Mouse (Mus musculus) ovary, postnatal 36 days (tissue): ENCODE results near the gene Fam50a.

ENCODE experiments used
- DNase-seq: peaks from one replicate; pipeline ENCODE4 v3.0.0; 2022; ENCODE audit warnings: low spot score, mixed read lengths

The Fam50a gene

DNA sequence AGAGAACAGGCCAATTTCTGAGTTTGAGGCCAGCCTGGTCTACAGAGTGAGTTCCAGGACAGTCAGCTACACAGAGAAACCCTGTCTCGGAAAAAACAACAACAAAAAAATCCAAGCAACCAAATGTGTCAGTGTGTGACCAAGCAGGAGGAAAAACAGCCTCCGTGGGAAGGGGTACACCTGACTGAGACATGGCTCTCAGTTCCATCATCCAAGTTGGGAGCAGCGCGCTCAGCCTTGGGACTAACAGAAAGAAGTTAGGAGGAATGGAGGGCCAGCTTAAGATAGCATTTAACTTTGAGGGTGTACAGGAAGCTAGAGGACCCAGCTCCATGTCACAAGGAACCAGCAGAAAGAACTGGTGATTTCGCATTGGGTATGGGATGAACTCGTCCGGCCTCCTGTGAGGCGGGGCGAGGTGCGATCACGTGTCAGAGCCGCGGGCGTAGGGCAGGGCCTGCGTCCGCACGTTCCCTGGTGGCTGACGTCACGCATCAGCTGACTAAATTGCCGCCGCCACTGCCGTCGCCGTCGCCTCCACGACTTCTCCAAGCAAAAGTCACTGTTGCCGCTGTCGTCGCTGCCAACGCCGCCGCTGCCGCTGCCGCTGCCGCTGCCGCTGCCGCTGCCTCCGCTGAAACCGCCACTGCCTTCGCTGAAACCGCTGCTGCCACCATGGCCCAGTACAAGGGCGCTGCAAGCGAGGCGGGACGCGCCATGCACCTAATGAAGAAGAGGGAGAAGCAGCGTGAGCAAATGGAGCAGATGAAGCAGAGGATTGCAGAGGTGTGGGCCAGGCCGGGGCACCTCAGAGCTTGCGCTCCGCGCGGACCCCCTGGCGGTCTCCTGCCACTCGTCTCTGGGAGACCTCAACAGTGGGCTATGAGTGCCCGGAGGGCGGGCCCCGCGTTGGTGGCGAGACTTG is at the start of gene Fam50a:
Gene Fam50a (plus strand): TSS at position 494 of the 925 bp plus-strand sequence.
- peak; percentile 82 for DNase-seq

DNA sequence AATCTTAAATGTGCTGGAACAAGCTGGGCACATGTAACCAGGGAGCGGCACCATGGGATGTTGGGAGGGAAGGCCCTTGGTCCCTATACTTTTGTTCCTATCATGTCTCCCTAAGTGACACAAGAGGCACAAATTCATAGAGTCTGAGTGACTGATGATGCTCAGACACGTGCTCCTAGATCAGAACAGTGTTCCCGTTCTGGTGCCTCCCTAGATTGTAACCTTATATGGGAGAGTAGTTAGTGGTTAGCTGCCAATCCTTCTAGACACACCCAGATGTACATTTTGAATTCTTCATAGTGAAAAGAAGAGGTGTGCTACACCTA is 43.1 kb upstream of the Fam50a start:
- DNase-seq = no peak

DNA sequence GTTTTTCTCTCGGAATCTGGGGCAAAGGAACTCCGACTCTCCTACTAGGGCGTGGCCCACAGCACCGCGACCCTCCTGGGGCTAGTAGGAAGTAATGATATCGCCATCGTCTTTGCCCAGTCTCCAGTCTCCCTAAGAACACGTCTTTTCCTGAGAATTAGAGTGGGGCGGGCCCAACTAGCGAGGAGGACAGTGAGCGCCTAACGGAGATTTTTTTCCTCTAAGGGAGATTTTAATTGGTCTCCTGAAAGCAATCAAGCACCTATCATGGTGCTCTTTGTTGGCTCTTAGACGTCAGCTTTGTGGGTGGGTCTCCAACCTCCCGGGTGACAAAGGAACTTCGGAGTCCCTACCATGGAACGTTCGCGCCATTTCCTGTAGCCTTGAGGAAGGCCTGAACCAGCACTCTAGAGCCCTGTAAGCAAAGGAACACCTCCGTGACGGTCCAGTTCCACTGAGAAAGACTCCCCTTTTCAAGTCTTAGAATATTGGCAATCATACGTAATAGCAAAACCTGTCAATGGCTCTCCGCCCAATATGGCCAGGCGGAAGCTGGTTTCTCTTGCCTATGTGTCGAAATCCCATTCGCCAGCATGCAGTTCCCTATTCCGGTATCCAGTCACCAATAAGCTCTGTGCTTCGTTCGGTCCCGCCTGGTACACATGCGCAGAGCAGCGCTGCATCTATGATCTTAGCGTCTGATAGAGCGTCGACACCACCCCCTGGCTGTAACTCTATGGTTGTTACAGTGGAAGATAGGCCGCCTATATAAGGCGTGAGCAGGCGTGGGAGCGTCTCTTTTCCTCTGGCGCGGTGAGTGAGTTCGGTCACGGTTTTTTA is 42.6 kb upstream of the Fam50a start, which contains the start of gene Rpl10:
Gene Rpl10 (plus strand): TSS at position 751 of the 840 bp plus-strand sequence.
- DNase-seq = peak; percentile 83

DNA sequence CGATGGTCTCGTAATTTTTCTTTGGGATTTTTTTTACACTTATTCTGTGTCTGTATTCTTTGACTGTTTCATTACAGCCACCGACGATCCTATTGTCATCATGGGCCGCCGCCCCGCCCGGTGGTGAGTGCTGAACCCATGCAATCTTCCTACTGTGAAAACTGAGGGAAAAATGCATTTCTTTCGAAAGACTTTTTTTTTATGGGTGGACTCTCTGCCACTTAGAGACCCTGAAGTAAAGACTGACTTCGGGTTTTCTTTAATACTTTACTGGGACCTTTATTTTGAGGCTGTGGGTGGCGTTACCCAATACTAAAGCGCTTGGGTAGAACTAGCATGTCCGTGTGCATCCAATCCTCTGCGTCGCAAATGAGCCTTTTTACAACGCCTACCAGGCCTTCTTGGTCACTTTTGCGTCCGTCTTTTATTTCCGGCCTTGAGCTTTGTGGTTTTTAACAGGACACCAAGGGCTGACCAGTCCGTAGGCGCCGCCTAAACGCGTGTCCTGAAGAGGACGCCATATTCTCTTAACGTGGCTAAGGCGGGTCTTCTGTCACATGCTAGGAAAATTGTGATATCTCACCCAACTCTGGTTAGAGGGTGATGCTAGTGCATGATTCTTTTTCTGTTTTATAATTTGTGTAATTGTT is 41.8 kb upstream of the Fam50a start:
- peak; percentile 16 for DNase-seq

DNA sequence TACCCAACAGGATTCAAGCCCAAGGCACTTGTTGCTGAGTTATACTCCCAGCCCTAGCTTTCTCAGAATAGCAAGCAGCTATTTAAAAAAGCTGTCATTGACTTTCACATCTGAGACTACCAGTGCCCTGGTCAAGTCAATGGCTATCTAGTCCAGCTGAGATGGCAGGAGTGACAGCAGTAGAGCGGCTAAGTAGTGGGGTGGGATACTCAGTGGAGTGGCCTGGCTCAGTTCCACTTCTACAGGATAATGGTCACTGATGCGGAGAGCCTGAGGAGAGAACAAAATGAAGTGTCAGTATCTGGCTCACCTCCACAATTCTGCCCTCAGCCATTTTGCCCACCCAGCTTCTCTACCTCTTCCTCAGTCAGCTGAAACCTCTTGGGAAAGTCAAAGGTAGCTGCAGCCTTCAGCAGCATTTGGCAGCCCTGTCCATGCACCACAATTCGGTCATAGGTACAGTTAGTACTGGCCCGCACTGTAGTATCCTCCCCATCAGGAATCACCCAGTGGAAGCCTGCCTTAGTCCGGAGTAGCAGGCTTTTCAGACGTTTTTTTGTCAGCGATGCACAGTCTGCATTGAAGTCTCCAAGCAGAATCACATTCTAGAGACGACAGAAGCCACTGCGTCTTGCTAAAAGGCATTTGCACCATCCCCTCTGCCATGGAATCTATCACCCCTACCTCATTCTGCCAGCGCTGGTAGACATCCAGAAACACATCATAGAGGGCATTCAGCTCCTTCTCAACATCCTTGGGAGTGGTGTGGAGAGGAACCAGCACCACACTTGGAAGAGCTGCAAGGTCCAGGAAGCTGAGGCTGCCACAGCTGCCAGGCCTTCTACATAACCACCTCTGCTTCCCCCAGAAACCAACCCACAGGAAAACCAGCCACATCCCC is 39.2 kb upstream of the Fam50a start:
- no peak for DNase-seq

DNA sequence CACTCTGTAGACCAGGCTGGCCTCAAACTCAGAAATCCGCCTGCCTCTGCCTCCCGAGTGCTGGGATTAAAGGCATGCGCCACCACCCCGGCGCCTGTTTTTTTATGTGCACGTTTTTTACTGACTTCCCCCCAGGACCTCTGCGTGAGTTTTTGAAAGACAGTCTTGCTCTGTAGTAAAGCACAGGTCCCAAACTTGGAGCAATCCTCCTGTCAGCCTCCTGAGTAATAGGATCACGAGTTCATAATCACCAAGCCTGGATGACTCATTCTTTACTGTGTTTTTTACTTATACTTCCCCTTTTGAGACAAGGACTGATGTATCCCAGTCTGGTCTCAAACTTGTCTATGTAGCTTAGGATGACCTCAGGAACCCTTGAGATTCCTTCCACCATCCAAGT is 34.9 kb upstream of the Fam50a start:
- DNase-seq = no peak

DNA sequence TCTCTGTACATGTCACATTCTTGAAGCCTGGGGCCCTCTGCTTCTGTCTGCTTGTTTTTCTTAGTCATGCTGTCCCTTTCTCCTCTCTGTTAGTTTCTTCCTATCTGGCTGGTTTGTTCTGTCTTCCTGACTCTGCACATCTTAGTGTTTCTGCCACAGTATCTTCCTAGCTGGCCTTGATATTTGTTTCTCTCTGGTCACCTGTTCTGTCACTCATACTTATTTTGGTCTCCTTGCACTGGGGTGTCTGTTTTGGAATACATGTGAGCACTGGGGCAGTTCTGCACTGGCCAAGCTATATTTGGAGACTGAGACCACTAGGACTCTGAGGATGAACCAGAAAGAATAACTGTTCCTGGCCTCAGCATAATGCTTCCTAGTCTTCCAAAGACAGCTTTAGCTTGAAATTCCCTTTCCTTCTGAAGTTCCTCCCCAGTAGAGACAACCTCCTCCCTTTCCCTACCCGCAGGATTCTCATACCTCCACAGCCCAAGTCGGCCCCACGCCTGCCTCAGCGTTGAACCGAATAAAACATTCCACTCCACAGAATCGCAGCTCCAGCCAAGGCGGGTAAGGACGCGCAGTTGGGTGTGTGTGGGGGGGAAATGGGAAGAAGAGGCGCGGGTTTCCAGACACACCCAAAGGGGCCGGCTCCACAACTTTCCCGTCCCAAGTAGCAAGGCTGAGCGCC is 31.6 kb upstream of the Fam50a start:
- DNase-seq = no peak

DNA sequence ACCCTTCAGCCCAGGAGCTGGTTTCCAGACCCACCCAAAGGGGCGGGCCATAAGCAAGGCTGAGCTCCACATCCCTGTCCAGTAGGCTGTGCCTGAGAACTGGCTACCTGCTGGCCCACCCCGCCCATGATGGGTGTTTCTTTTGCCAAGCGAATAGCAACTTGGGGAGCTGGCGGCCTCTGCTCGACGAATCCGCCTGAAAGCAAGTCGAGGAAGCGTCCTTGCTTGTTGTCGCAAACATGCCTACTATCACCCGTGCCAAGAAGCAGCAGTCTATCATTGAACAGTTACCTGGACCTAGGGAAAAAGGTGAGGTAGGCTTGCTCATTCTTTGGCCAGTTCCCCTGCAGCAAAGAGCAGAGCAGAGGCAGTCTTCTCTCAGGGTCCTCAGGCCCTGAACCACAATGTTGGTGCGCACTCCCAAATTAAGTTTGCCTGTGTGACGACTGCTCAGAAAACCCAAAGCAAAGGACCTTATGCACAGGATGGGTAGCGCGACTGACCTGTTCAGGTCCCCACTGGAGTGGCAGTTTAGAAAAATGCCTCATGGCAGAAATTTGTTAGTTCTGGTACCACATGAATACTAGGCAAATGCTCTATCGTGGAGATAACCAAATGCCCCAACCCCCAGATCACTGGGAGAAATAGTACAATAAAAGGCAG is 31.0 kb upstream of the Fam50a start, which contains the start of the genes Taz and Dnase1l1:
Gene Taz (plus strand): TSS at position 181 of the 663 bp plus-strand sequence.
Gene Dnase1l1 (minus strand): TSS at position 606 of the 663 bp plus-strand sequence.
- peak; percentile 79 for DNase-seq

DNA sequence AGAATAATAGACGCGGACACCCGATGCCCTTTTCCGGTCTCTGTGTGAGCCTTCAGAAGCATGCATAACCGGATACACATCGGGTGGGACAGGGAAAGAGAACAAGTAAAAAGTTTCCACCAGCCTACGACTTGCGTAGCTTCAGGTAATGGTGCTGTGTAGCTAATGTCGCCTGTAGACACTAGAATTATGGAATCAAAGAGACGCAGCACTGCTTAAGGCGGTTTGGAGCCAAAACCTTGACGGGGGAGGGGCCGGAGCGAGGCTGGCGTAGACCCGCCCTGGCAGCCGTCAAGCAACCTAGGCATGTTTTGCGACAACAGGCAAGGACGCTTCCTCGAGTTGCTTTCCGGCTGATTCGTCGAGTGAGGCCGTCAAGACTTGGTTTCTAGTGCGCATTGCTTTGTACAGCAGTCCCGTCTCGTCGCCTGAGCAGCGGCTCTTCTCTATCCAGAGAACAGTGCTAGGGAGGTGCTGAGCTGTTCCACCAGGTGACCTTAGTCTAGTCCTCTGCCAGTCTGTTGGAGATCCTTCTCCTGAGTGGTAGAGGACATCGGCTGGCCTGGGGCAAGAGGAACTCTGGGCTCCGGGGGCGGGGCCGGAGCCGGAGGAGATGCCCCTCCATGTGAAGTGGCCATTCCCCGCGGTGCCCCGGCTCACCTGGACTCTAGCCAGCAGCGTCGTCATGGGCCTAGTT is 30.3 kb upstream of the Fam50a start:
- peak; percentile 80 for DNase-seq

DNA sequence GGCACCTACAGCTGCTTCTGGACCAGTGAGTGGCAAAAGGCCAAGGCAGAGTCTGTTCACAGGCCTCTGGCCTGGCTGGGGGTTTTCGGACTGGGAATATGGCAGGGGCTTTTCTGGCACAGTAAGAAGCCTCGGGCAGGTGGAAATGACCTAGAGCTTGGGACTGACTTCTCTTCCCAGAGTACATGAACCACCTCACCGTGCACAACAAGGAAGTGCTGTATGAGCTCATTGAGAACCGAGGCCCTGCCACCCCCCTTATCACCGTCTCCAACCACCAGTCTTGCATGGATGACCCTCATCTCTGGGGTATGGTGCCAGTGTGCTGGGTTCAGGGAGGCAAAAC is 29.8 kb upstream of the Fam50a start:
- DNase-seq = no peak

DNA sequence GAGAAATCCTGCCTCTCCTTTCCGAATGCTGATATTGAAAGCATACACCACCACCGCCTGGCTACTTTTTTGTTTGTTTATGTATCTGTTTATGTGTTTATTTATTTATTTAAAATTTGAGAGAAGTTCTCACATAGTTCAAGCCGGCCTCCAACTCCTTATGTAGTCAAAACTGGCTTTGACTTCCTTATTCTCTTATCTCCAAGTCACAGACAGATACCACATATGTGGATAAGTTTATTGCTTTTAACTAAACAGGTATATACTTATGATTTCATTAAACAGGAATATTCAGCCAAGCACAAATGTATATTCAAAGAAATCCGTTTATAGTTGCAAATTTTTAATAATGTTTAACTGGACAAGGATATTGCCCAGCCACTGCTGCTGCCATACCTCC is 19.4 kb upstream of the Fam50a start:
- DNase-seq = no peak

DNA sequence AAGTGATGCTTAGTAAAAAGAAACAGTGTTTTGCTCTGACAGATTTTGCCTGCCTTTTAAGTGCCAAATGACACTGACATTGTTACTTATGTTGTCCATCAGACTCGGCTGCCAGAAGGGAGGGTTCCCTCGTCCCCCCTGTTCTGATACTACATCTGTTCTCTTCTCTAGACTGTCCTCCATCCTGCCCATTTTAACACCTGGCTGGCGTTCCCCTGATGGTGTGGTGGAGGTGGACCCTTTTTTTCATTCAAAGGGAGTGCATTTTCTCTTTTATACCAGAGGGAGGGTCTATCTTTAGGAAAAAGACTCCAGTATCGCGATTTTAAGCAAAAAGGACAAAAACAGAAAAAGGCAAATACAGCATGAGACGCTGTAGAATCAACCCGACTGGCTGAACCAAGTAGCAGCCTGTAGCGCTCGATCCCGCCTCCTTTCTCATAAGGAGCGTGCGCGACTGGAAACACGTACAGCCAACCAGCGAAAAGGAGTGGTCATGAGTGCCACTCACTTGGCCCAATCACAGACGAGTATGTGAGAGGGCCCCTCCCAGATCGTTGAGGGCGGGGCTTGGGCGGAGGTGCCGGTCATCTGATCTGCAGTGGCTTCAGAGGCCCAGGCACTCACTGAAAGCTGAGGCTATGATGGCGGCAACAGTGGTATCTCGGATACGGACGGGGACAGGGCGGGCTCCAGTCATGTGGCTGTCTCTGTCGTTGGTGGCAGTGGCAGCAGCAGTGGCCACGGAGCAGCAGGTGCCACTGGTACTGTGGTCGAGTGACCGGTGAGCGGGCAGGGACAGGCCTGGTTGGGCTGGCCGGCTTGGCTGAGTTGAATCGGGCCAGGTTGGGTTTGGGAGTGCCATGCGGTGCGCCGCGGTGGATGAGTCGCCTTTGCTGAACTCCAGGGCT is 16.0 kb upstream of the Fam50a start, which contains the start of gene Atp6ap1:
Gene Atp6ap1 (plus strand): TSS at position 560 of the 911 bp plus-strand sequence.
- DNase-seq = peak; percentile 90

DNA sequence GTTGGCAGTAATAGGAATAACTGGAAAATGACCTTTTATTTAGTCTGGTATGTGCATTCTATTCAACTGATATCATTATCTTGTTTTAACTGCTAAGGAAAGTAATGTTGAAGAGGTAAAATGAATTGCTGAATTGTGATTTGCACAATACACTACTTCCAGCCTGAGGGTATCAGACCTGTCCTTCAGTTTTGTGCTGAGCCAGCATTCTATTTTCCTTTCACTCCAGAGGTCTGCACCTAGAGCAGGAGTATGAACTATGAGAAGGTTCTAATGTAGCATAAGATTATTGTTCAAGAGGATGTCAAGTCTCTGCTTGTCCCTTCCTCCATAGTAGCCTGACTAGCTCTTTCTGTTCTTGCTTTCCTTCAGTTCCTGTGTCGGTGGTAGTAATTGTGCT is 14.5 kb upstream of the Fam50a start:
- no peak for DNase-seq

DNA sequence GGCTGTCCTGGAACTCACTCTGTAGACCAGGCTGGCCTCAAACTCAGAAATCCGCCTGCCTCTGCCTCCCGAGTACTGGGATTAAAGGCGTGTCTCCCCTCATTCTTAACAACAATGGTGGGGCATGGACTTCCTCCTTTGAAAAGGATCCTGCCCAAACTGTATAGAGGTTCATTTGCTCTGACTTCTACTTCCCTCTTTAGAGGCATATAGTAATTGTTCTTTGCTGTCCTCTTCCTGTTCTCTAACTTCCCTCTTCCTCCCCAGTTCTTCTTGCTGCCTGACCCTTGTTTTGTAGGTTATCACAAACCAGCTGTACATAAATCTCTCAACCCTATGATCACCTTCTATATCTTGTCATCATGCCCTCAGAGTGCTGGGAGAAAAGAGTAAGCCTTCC is 13.1 kb upstream of the Fam50a start:
- no peak for DNase-seq

DNA sequence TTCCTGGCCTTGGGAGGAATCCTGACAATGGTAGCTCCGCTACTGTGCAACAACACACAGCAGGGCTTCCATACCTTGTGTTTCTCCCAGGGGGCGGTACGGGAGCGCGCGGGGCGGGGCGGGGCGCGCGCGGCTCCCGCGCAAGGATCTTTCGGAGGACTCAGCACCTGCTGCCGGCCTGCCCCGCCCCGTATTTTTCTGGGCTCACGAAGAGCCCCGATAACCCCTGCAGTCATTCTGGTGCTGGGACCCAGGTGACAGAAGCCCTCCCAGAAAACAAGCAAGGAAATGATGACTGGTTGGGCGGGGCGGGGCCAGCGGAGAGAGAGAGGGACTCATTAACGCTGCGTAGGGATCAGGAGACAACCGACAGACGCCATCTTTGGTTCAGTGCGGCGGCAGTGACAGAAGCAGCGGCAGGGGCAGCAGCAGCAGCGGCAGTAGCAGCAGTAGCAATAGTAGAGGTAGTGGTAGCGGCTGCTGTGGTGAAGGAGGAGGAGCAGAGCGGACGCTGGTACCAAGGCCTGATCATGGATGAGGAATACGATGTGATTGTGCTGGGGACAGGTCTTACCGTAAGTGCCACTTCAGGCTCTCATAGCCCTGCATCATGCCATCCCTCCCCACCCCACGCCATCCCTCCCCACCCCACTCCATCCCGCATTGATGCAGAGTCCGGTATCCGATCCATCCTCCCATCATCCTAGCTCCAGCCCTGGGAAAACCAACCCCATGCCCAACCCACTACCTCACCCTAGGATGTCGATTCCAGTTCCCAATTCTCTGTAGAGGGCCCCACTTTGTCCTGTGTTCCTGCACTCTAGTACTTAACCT is 7.7 kb upstream of the Fam50a start, which contains the start of gene Gdi1:
Gene Gdi1 (plus strand): TSS at position 132 of the 834 bp plus-strand sequence.
- DNase-seq = peak; percentile 69

DNA sequence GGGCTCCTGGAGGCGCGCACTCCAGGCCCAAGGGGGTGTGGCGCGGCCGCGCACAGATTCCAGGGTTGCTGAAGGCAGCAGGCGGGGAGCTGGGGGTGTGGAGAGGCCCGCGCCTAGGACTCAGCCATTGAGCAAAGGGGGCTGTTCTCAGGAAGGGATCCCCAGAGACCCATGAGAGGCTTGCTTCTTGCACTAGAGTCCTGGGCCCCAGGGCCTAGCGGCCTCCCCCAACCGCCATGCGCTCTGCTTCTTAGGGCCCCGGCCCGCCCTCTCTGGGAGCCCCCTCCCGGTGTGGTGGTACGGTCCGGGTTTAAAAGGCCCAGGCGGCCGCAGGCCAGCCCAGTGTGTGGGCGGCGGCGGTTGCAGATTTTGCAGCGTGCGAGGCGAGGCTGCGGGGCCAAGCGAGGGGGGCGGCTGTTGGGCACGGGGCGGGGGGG is 15.9 kb downstream of the Fam50a start, which contains the start of gene Plxna3:
Gene Plxna3 (plus strand): TSS at position 342 of the 437 bp plus-strand sequence.
- peak; percentile 79 for DNase-seq

DNA sequence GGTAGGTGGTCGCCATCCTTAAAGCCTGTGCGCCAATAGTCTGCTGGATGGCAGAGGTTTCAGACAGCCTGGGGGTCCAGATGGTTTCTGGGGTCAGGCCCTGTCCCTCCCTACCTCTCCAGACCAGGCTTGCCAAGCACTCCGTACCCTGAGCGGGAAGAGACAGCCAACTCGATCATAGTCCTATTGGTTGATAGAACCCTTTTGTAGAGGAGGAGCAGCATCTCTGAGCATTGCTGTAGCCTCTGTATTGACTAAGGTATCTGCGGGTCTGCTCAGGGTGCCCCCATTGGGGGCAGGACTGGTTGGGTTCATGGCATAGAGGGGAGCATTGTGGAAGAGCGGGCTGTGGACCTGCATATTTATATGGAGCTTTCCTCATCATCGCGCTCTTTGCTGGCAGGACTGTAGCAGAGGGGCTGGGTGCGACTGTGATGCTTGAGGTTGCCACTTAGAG is 16.4 kb downstream of the Fam50a start:
- no peak for DNase-seq
